Mouse (Mus musculus) testis, adult 2 months (tissue): ENCODE results near the gene Foxa2. TPM values are rescaled to one million over a fixed set of nuclear protein-coding genes. Genes with fewer than 3 reads are reported as not detected.

Experiments
- H3K27ac ChIP-seq: fragments of 200-500 bp; 2 replicates; pipeline ENCODE4 v1.5.1; 2012; ENCODE audit warnings: low read depth, low read length; ENCODE audit not compliant: control insufficient read depth, insufficient read depth
- H3K27me3 ChIP-seq: fragments of 200-500 bp; 2 replicates; pipeline ENCODE4 v1.6.1; 2012; ENCODE audit warnings: mild to moderate bottlenecking, low read length, moderate library complexity; ENCODE audit not compliant: control insufficient read depth, insufficient read depth
- H3K36me3 ChIP-seq: fragments of 200-500 bp; 2 replicates; pipeline ENCODE4 v1.6.1; 2012; ENCODE audit warnings: mild to moderate bottlenecking, low read length; ENCODE audit not compliant: control insufficient read depth, insufficient read depth
- H3K4me1 ChIP-seq: fragments of 200-500 bp; 2 replicates; pipeline ENCODE4 v1.6.1; 2012; ENCODE audit warnings: low read length; ENCODE audit not compliant: control insufficient read depth, insufficient read depth
- H3K4me3 ChIP-seq: fragments of 200-500 bp; 2 replicates; pipeline ENCODE4 v1.5.1; 2012; ENCODE audit warnings: low read depth, mild to moderate bottlenecking, low read length, moderate library complexity, mixed read lengths; ENCODE audit not compliant: control insufficient read depth
- CTCF ChIP-seq: fragments of 200-500 bp; IDR thresholded peaks from 2 replicates; pipeline ENCODE4 v1.5.1; 2012; ENCODE audit warnings: low read depth, mild to moderate bottlenecking, inconsistent platforms, low read length, moderate library complexity; ENCODE audit not compliant: control insufficient read depth, insufficient read depth, insufficient replicate concordance
- POLR2A ChIP-seq: fragments of 200-500 bp; IDR thresholded peaks from 2 replicates; pipeline ENCODE4 v1.6.1; 2012; ENCODE audit warnings: low read depth, mild to moderate bottlenecking, inconsistent platforms, low read length, moderate library complexity; ENCODE audit not compliant: control insufficient read depth
- polyA plus RNA-seq: library from polyadenylated mRNA; depleted of rRNA; stranded (reverse); fragments of >200 nt; gene quantifications from 2 replicates; pipeline ENCODE4 v1.2.3, GENCODE M21; 2012

The Foxa2 gene
- polyA plus RNA-seq, 1 experiment, result 0.23 TPM

DNA sequence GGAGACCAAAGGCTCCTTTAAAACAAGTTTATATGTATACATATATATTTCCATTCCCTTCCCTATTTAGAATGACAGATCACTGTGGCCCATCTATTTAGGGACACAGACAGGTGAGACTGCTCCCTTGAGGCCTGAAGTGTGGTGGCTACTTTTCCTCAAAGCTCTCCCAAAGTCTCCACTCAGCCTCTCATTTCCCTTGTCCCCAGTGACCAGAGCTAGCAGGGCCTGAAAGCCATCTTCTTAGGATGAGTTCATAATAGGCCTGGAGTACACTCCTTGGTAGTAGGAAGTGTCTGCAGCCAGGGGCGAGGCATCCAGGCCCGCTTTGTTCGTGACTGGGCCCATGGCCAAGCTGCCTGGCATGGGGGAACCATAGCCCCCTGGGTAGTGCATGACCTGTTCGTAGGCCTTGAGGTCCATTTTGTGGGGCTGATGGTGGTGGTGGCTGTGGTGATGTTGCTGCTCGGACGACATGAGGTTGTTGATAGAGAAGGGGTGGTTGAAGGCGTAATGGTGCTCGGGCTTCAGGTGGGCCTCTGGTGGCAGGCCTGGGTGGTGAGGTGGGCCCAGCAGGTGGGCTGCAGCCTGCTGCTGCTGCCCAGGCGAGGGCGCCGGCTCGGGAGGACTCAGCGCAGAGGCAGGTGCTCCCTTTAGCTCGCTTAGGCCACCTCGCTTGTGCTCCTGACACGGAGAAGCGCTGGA lies 3.3 kb downstream of the Foxa2 start:
- no peak overlapping the region for H3K4me3 ChIP-seq
- peaks cover 21% of the 10 kb centered on the region for H3K4me1 ChIP-seq
- no peak overlapping the region for H3K27ac ChIP-seq
- peaks cover 14% of the 10 kb centered on the region for H3K27me3 ChIP-seq
- H3K36me3 ChIP-seq, result no peaks in the 10 kb centered on the region
- TF ChIP-seq POLR2A (no peak), CTCF (no peak)

DNA sequence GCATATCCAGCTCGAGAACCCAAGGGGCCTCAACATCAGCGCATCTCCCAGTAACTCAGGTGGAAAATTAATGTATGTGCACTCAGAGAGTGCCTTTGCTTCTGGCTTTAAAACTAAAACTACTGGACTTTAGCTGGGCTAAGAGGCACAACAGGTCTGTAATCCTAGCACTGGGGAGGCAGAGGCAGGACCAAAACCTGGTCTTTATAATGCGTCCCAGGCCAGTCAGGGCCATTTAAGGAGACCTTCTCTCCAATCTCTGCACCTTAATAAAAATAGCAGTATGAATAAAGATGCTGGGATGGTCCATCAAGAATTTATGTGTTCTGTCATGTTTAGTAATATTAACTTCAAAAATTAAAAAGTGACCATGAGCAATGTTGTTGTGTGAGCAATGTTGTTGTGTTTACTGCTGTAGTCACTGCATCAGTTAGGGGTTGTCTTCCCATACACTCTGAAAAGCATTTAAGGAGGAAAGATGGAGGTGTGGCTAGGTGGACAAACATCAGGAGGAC lies 4.6 kb downstream of the Foxa2 start:
- H3K27me3 ChIP-seq, result peaks cover 18% of the 10 kb centered on the region
- H3K27ac ChIP-seq, result no peak overlapping the region
- H3K4me1 ChIP-seq, result peaks cover 21% of the 10 kb centered on the region
- H3K36me3 ChIP-seq, result no peaks in the 10 kb centered on the region
- TF ChIP-seq POLR2A (no peak), CTCF (no peak)
- H3K4me3 ChIP-seq, result no peak overlapping the region

DNA sequence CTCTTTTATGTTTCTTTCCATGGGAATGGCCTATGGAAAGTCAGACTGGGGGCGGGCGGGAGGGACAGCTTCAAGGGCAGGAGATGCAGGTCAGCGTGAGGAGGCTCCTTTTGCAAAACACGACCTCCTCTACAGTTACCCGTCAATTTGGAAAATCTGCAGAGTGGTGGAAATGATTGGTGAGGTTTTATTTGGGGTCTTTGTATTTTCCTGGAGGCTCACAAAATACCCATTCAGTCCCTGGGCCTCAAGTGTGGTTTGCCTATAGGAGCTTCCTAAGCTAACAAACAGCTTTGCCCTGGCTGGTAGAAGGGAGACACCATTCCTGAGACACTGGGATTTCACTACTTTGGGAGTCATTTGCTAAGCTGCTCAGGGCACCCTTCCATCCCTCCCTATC lies 5.4 kb downstream of the Foxa2 start:
- TF ChIP-seq CTCF (no peak), POLR2A (no peak)
- H3K27me3 ChIP-seq, result peaks cover 17% of the 10 kb centered on the region
- H3K4me3 ChIP-seq, result no peak overlapping the region
- H3K27ac ChIP-seq, result no peak overlapping the region
- no peaks in the 10 kb centered on the region for H3K36me3 ChIP-seq
- H3K4me1 ChIP-seq, result peaks cover 20% of the 10 kb centered on the region

DNA sequence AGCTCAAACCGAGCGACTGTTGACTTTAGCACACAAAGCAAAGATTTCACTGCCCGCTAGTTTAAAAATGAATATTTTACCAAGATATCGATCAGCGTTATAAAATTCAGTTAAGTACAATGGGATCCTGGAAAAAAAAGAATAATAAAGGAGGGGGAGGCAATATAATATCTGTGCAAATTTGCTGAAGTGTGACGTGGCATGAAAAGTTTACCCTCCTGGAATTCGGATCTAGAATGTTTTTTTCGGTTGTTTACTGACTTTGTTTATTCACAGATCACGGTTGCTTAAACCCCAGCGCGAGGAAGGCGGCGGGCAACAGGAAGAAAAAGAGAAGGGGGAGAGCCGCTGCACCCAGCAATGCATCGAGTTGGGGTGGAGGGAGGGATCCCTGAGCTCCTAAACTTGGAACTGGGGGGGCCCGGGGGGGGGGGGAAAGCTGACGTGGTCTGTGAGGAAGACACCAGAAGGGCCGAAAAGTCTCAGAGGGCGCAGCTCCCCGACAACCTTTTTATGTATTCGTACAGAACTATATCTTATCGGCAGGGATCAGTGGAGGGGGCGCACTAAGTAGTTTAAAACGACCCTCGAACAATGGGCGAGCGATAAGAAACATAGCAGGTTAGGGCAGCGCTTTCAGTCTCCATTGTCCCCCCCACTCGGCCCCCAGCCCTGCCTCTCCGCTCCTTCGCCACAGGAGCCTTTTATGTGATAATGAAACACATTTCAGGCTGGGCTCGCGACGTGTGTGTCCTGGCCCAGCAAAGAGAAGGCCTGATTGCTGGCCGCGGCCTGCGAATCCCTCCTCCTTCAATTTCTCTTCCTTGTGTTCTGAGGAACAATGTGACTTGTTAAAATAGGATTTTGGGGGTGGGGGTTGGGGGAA lies 6.3 kb downstream of the Foxa2 start:
- Histone ChIP-seq H3K4me1 (peaks cover 15% of the 10 kb centered on the region), H3K4me3 (no peak overlapping the region), H3K36me3 (no peaks in the 10 kb centered on the region), H3K27ac (no peak overlapping the region), H3K27me3 (peaks cover 15% of the 10 kb centered on the region; the same call in 1 of the 2 replicates)
- no peak for TF ChIP-seq CTCF
- TF ChIP-seq POLR2A, result no peak

DNA sequence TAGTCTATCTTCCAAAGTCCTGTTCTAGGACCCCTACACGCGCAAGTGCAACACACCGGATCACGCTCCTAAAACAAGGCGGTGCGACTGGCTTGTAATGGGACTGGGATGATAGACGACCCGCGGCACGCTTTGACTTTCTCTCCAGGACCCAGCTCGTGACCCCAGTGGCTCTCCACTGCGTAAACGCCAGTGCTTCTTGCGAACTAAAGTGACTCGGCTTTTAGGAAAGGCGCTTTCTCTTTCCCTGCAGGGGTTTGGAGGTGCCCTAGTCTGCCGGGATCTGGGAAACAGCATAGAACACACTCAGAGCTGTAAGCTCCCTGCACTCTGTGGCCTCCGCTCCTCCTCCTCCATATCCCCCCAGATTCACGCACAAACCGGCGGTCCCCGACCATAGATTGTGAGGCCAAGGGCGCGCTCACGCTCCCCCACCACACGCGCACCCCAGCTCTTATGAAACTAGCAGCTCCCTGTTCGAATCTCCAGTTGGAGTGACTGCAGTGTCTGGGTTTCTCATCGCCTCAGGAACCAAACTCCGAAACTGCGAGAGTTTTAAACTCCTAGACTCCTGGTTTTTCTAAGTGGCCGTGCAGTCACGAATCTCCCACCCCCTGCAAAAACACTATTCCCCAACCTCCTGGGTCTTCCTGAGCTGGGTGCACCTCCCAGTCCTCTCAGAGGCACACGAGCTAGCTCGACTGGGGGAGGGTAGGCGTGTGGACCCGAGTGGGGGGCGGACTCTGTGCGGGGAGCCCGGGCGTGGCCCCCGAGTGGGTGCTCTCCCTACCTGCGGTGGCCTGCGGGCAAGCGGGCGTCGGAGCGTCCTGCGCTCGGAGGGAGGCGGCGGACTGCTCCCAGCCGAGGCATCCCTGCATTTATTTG lies 7.2 kb downstream of the Foxa2 start:
- Histone ChIP-seq H3K36me3 (no peaks in the 10 kb centered on the region), H3K27me3 (peaks cover 10% of the 10 kb centered on the region; the same call in 1 of the 2 replicates), H3K4me1 (peaks cover 11% of the 10 kb centered on the region), H3K4me3 (no peak overlapping the region), H3K27ac (no peak overlapping the region)
- TF ChIP-seq CTCF (no peak), POLR2A (no peak)

DNA sequence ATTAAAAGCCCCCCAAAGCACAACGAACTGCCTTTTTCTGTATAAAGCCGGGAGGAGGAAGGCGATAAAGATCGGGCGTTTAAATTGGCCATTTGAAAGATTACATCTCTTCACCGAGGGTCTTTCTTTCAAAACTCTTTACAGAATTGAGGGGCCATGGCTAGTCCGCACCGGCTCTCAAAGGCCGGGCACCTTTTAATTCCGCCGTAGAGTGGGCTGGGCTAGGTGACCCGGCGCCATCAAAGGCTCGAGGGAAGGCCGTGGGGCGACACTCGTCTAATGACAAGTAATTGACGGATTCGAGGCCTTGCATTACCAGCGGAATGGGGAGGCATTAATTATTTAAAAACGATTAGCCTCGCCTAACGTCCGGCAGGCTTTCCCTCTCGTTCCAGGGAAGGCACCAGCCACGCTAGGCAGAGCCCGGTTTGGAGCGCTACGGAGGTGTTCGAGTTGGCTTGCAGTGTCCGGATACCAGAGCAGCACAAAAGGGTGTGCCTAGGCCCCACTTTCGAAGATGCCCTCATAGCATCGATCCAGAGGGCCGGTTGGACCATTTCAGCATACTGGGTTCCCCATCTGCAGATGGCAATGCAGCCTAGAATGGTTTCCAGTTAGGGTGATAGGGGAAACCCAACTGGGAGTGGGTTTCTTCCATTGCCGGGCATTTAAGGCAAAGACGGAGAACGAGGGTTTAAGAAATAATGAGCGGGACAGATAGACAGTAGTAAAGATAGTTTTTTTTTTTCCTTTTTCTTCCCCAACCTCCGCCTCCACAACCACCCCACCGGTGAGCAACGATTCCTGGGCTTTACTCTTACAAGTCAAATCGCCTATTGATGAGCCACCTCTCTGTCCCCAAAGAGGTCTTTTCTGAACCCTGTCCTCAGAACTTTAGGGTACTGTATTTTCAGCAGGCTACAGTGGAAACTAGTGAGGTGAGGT lies 8.1 kb downstream of the Foxa2 start:
- no peaks in the 10 kb centered on the region for H3K36me3 ChIP-seq
- H3K27ac ChIP-seq, result no peak overlapping the region
- peaks cover 5% of the 10 kb centered on the region for H3K4me1 ChIP-seq
- H3K27me3 ChIP-seq, result peaks cover 8% of the 10 kb centered on the region; the same call in 1 of the 2 replicates
- TF ChIP-seq POLR2A (no peak), CTCF (no peak)
- peak overlapping the region; percentile 26 for H3K4me3 ChIP-seq
